Mouse (Mus musculus) lung, postnatal 0 days (tissue): ENCODE measurements around the gene Gm20489.

Source experiments
- CTCF ChIP-seq: IDR thresholded peaks from 2 replicates; pipeline ENCODE4 v1.5.1; 2016; ENCODE audit warnings: antibody characterized with exemption, mild to moderate bottlenecking
- EP300 ChIP-seq: IDR thresholded peaks from 2 replicates; pipeline ENCODE4 v1.6.1; 2016; ENCODE audit warnings: antibody characterized with exemption, mild to moderate bottlenecking, control low read depth

- TF ChIP-seq CTCF (no peak), EP300 (no peak)
Measured at GRCm38 (mm10) chrX:101253952-101254729, 14.7 kb downstream of the Gm20489 start, which contains the start of gene Foxo4.
